Mouse (Mus musculus) megakaryocyte, embryonic 14.5 days (primary cell): ENCODE measurements at regions not wholly inside any gene's neighbourhood (a gene's known extent, or its start where the extent isn't known, plus 50 kb on each side); places are given as distances from the start of the nearest gene placed in this dataset.

Source experiments
- FLI1 ChIP-seq: IDR thresholded peaks from 2 replicates; pipeline ENCODE4 v1.6.1; 2012; ENCODE audit warnings: low read length, inconsistent platforms, mixed read lengths
- GATA1 ChIP-seq: IDR thresholded peaks from 3 replicates; pipeline ENCODE4 v1.6.1; 2012; ENCODE audit warnings: mixed read lengths, low read length, inconsistent platforms, borderline replicate concordance

DNA sequence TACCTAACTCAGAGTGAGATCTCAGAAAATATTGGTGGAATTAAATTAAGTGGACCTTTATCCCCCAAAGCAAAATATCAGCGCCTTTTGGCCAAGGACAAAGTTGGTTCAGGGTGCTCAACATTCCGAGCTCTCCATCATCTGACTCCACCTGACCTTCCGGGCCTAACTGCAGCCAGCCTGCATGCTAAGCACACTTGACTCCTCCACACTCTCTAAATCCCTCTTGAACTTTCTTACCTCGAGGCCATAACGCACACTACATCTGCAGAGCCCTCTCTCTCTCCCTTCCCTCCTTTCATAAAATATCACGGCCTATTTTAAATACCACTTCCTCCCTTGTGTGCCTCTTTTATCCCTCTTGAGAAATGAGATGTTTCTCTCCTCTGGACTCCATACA lies 356.1 kb upstream of the Zfp462 start:
- no peak for TF ChIP-seq GATA1
- no peak for TF ChIP-seq FLI1
